Mouse (Mus musculus): ENCODE results near the gene 4933406M09Rik. TPM values are rescaled to one million over a fixed set of nuclear protein-coding genes. Genes with fewer than 3 reads are reported as not detected.

Gene 4933406M09Rik
- polyA plus RNA-seq, 1 experiment from 2014 or later, result not detected

DNA sequence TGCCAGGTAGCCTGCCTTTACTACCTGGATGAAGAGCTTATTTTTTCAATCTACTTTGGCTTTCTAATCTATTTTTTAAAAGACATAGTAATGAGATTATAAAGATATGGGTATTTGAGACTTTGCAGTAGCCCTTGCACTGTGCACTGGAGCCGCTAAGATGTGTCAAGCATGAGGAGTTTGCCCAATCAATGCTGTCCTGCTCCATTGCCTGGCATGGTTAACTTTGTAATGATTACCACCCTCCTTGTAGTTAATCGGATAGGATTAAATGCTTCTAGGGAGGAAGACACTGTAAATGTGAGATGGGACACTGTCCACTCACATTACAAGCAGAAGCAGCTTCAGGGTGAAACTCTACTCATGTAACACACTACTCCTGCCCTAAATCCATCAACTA lies 32.4 kb upstream of the 4933406M09Rik start:
- no peaks in the 10 kb centered on the region for H3K27me3 ChIP-seq (ENCODE audit: low read depth, poor library complexity, severe bottlenecking)
- H3K36me3 ChIP-seq, result peaks cover 94% of the 10 kb centered on the region
- no peaks in the 10 kb centered on the region for H3K9me3 ChIP-seq (replicated peaks)
- H3K27ac ChIP-seq, result no peak overlapping the region
- DNase-seq (ENCODE audit: low spot score), result no peak
- WGBS, result 95% methylated on average over 2 of the region's 2 CpGs
- H3K4me3 ChIP-seq, result no peak overlapping the region
- H3K4me1 ChIP-seq, result no peaks in the 10 kb centered on the region

DNA sequence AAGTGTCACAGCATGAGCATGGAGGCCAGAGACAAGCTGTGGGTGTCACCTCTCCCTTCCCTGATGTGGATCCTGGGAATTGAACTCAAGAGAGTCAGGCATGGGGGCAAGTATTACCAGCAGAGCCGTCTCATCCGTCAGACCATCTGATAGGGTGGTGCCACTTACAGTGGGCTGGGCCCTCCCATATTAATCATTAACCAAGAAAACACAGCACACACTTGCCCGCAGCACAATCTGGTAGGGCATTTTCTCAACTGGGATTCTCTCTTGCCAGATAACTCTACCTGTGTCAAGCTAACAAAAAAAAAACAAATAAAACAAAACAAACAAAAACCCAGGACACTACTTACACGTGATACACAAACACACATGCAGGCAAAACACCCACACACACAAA lies 28.3 kb upstream of the 4933406M09Rik start:
- 88% methylated on average over 4 of the region's 4 CpGs for WGBS
- H3K27me3 ChIP-seq (ENCODE audit: low read depth, poor library complexity, severe bottlenecking), result no peaks in the 10 kb centered on the region
- H3K4me1 ChIP-seq, result peaks cover 9% of the 10 kb centered on the region
- H3K9me3 ChIP-seq (replicated peaks), result no peaks in the 10 kb centered on the region
- no peak overlapping the region for H3K27ac ChIP-seq
- H3K36me3 ChIP-seq, result peaks cover 80% of the 10 kb centered on the region
- no peak overlapping the region for H3K4me3 ChIP-seq
- no peak for DNase-seq (ENCODE audit: low spot score)

DNA sequence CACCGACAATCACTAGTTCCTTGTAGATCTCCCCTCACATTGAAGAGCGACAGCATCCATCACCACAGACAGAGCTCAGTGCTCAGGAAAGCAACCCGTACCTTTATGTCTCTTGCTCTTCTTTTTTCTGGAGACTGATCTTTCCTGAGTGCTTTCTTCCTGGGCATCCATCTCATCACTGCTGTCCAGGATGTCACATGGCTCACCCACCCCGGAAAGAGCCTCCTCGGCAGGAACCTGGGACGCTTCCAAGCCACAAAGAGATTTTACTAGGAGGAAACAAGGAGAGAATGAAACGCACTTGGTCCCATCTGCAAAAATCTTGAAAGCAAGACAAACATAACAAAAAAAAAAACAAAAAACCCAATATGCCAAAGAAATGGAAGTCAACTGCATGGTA lies 25.1 kb upstream of the 4933406M09Rik start:
- Histone ChIP-seq H3K9me3 (replicated peaks) (no peaks in the 10 kb centered on the region), H3K27ac (no peak overlapping the region), H3K4me1 (peaks cover 13% of the 10 kb centered on the region), H3K27me3 (ENCODE audit: low read depth, poor library complexity, severe bottlenecking) (no peaks in the 10 kb centered on the region), H3K36me3 (peaks cover 48% of the 10 kb centered on the region), H3K4me3 (peak overlapping the region; percentile 93)
- no peak for DNase-seq (ENCODE audit: low spot score)
- WGBS, result 86% methylated on average over 7 of the region's 7 CpGs

DNA sequence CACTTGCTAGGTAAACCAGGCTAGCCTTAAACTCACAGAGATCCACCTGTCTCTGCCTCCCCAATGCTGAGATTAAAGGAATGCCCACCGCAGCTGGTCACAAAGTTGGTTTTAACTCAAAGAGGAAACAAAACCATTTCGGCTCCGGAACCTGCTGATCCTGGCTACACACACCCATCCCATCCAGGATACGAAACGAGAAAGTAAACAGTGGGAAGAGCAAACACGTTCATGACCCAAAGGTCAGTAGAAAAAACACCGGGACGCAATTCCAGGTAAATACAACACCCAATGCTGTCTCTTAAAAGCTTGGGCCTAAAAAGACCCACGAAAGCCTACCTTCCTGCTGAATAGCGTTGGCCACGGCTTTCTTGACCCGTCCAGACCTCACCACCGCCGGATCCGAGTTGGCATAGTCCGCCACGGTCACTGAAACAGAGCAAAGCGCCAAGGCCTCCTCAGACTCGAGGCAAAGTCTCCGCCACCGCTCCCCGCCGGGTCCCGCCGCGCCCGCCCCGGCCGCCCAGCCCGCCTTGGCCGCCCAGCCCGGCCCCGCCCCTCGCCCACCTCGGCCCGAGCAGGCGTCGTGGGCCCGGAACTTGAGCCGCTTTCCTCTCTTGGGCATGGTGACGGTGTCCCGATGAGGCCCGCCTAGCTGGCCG lies 24.4 kb upstream of the 4933406M09Rik start:
- Histone ChIP-seq H3K4me1 (peaks cover 13% of the 10 kb centered on the region), H3K36me3 (peaks cover 41% of the 10 kb centered on the region), H3K27me3 (ENCODE audit: low read depth, poor library complexity, severe bottlenecking) (no peaks in the 10 kb centered on the region), H3K9me3 (replicated peaks) (no peaks in the 10 kb centered on the region), H3K27ac (peak overlapping the region; percentile 95), H3K4me3 (peak overlapping the region; percentile 93)
- DNase-seq (ENCODE audit: low spot score), result no peak
- 2% methylated on average over 44 of the region's 44 CpGs for WGBS

DNA sequence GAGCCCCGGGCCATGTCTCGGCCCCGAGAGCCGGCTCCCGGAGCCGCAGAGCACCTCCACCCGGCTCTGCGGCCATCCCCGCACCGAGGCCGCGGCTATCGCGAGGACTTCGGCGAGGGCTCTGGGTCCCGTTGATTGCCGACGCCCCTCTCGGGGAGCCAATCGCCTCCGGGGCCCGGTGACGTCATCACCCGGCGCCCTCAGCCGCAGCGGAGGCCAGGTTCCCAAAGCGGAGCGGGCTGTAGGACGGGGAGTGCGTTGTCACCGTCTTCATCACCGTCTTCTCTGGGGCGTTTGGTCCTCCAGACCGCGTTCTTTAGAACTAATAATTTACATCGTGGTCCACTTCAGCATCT lies 23.9 kb upstream of the 4933406M09Rik start, which contains the start of gene Tmem183a:
TSS of gene Tmem183a (minus strand) at position 123 of the 356 bp plus-strand sequence.
- Histone ChIP-seq H3K9me3 (replicated peaks) (no peaks in the 10 kb centered on the region), H3K4me1 (peaks cover 13% of the 10 kb centered on the region), H3K4me3 (peak within 1 kb of the TSS; percentile 93), H3K27me3 (ENCODE audit: low read depth, poor library complexity, severe bottlenecking) (no peaks in the 10 kb centered on the region), H3K36me3 (peaks cover 37% of the 10 kb centered on the region), H3K27ac (peak within 1 kb of the TSS; percentile 95)
- WGBS, result under 1% methylated on average over 38 of the region's 38 CpGs
- DNase-seq (ENCODE audit: low spot score), result peak; percentile 98

DNA sequence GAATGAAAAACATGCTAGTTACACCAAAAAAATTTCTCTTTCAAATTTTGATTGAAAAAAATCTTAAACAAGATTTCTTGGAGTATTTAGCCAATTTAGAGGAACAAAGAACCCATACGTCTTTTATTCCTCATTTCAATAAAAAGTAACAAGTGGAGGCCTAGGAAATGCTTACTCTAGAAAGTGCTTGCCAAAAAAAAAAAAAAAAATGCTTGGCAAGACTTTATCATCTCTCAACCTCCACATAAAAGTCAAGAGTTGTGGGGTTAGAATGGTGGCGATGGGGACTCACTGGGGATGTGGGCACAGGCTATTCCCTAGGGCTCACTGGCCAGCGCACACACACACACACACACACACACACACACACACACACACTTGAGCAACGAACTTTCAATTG lies 22.5 kb upstream of the 4933406M09Rik start:
- 81% methylated on average over 4 of the region's 4 CpGs for WGBS
- Histone ChIP-seq H3K36me3 (peaks cover 25% of the 10 kb centered on the region), H3K27ac (no peak overlapping the region), H3K4me3 (no peak overlapping the region), H3K9me3 (replicated peaks) (no peaks in the 10 kb centered on the region), H3K4me1 (peaks cover 13% of the 10 kb centered on the region), H3K27me3 (ENCODE audit: low read depth, poor library complexity, severe bottlenecking) (no peaks in the 10 kb centered on the region)
- DNase-seq (ENCODE audit: low spot score), result no peak

DNA sequence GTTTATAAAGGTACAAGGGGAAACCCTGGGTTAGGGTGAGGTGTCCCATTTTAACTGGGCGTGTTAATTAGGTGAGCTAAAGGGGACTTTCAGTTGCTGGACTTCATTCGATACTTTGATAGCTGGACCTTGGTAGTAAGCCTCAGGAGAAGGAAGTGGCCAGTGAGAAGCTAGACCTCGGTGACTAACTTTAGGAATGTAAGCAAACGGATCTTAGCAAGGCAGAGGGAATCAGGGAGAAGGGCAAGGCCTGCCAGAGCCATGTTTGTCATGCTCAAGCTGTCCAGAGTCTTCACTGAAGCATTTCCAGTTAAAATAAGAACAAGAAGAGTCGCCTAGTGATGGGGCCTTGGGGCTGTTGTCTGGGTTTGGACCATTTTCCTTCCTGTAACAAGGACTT lies 20.2 kb upstream of the 4933406M09Rik start:
- Histone ChIP-seq H3K4me1 (peaks cover 13% of the 10 kb centered on the region), H3K9me3 (replicated peaks) (no peaks in the 10 kb centered on the region), H3K4me3 (no peak overlapping the region), H3K36me3 (peaks cover 2% of the 10 kb centered on the region), H3K27ac (no peak overlapping the region), H3K27me3 (ENCODE audit: low read depth, poor library complexity, severe bottlenecking) (no peaks in the 10 kb centered on the region)
- no peak for DNase-seq (ENCODE audit: low spot score)
- 70% methylated on average over 5 of the region's 5 CpGs for WGBS

DNA sequence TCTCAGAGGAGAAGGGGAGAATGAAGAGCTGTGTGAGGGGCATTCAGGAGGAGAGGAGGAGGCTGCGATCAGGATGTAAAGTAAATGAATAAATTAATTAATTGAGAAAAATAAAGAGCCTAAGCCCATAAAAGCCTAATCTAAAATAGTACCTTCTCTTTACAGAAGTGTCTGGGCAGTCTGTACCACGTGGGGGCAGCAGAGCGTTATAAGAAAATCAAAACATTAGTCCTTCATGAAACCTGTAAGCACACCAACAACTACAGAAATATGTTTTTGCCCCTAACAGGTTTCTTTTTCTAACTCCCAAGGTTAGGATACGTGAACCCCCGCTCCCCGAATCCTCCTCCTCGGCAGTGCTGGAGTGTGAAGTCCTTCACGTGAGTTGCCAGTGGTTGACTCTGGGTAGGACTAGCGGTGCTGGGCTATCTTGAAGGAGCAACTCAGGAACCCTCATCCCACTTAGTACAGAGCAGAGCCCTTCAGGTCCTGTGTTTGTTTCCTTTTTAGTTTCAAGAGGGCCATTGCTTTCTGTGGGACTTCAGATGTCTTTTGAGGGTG lies 16.9 kb upstream of the 4933406M09Rik start:
- 56% methylated on average over 9 of the region's 9 CpGs for WGBS
- no peak overlapping the region for H3K27ac ChIP-seq
- no peaks in the 10 kb centered on the region for H3K9me3 ChIP-seq (replicated peaks)
- H3K4me1 ChIP-seq, result no peaks in the 10 kb centered on the region
- peak; percentile 50 for DNase-seq (ENCODE audit: low spot score)
- H3K4me3 ChIP-seq, result no peak overlapping the region
- no peaks in the 10 kb centered on the region for H3K36me3 ChIP-seq
- no peaks in the 10 kb centered on the region for H3K27me3 ChIP-seq (ENCODE audit: low read depth, poor library complexity, severe bottlenecking)

DNA sequence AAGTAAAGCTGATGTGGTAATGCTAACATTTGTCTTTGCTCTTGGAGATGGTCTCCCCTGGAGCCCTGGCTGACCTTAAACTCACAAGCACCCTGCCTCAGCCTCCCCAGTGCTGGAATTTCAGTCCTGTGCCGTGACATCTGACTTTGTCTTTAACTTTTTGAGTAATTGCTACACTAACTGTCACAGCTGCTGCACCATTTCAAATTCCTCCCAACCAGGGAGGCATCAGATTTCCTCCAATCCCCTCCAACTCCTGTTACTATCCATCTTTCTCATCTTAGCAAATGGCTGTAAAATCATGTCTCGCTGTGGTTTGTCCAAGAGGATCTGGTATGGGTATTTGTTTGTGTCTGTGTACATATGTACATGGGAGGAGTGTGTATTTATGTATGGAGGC lies 11.6 kb upstream of the 4933406M09Rik start:
- Histone ChIP-seq H3K4me3 (no peak overlapping the region), H3K4me1 (no peaks in the 10 kb centered on the region), H3K27ac (no peak overlapping the region), H3K9me3 (replicated peaks) (no peaks in the 10 kb centered on the region), H3K27me3 (ENCODE audit: low read depth, poor library complexity, severe bottlenecking) (no peaks in the 10 kb centered on the region), H3K36me3 (no peaks in the 10 kb centered on the region)
- no peak for DNase-seq (ENCODE audit: low spot score)
- 72% methylated on average over 2 of the region's 2 CpGs for WGBS

DNA sequence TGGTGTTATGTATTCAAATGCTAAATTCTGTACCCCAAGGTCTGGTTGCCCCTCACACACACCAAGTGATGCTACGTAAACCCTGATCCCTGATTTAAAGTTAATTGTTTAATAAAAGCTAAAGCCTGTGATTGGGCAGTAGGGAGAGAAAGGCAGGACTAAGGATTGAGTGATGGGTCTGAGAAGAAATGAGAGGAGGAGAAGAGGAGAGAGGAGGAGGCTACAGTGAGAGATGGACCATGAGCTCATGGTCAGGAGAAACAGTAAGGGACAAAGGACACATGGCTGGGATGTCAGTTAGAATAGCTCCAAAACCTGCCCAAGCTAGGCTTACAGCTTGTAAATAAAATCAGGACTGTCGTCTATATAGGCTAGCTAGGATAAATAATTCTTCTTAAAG lies 4.7 kb upstream of the 4933406M09Rik start:
- DNase-seq (ENCODE audit: low spot score), result no peak
- WGBS, result 79% methylated on average over 2 of the region's 2 CpGs
- H3K27ac ChIP-seq, result no peak overlapping the region
- 0 out of 2 replicates have a peak, but pooled peaks cover 6% of the 10 kb centered on the region for H3K27me3 ChIP-seq (ENCODE audit: low read depth, poor library complexity, severe bottlenecking)
- peaks cover 8% of the 10 kb centered on the region for H3K4me1 ChIP-seq
- H3K36me3 ChIP-seq, result no peaks in the 10 kb centered on the region
- no peaks in the 10 kb centered on the region for H3K9me3 ChIP-seq (replicated peaks)
- H3K4me3 ChIP-seq, result no peak overlapping the region

DNA sequence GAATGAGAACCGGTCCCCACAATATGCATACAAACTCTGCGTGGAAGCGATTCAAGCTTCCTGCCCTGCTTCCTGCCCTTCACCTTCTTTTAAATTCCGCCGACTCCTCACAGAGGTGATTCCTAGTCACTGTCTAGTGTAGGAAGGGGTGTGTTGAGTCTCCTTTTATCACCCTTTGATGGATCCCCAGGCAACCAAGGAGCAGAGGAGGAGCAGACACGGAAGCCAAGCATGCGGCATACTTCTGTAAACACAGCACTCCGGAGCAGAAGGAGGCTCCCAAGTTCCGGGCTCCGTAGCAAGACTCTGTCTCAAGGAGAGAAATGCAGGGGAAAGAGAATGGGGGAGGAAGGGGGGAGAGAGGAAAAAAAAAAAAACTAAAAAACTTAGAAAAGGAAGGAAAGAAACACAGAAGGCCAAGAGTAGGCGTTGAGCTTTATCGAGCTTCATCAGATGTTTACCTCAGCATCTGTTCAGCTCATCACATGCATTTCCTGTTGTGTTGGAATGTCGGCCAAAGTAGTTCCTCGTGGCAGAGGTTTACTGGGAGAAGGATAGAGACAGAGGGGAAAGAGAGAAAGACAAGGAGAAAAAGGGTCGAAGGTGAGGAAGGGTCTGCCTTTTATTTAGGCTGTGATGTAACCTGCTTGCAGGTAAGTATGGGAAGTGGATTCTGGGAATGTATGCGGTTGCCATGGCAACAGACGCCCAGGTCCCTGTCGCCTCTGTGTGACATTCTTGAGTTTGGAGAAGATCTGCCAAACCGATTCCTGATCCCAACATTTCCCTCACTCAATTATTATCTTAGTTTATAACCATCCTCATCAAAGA lies 3.7 kb upstream of the 4933406M09Rik start:
- no peak for DNase-seq (ENCODE audit: low spot score)
- Histone ChIP-seq H3K27ac (peak overlapping the region; percentile 56; the same call in 1 of the 2 replicates), H3K9me3 (replicated peaks) (no peaks in the 10 kb centered on the region), H3K4me1 (peaks cover 8% of the 10 kb centered on the region), H3K27me3 (ENCODE audit: low read depth, poor library complexity, severe bottlenecking) (0 out of 2 replicates have a peak, but pooled peaks cover 6% of the 10 kb centered on the region), H3K36me3 (no peaks in the 10 kb centered on the region), H3K4me3 (peak overlapping the region; percentile 43)
- 5% methylated on average over 19 of the region's 19 CpGs for WGBS

DNA sequence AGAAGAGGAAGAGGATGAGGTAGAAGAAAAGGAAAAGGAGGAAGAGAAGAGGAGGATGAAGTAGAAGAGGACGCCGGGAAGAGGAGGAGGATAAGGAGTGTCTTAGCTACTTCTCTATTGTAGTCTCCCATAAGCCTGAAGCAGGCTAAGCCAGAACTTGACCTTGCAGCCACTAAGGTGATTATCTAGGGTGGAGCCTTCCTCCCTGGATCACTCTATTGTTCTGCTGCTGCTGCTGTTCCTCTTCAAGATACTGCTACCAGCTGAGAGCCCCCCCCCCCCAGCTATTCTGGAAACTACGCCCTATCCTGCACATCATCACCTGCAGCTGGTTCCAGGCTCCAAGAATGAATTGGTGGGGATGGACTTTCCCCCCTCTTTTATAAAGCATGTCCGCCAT lies 1.2 kb upstream of the 4933406M09Rik start:
- no peaks in the 10 kb centered on the region for H3K9me3 ChIP-seq (replicated peaks)
- peaks cover 8% of the 10 kb centered on the region for H3K4me1 ChIP-seq
- no peak overlapping the region for H3K4me3 ChIP-seq
- DNase-seq (ENCODE audit: low spot score), result no peak
- no peaks in the 10 kb centered on the region for H3K36me3 ChIP-seq
- no peak overlapping the region for H3K27ac ChIP-seq
- H3K27me3 ChIP-seq (ENCODE audit: low read depth, poor library complexity, severe bottlenecking), result 0 out of 2 replicates have a peak, but pooled peaks cover 6% of the 10 kb centered on the region
- 87% methylated on average over 4 of the region's 4 CpGs for WGBS

DNA sequence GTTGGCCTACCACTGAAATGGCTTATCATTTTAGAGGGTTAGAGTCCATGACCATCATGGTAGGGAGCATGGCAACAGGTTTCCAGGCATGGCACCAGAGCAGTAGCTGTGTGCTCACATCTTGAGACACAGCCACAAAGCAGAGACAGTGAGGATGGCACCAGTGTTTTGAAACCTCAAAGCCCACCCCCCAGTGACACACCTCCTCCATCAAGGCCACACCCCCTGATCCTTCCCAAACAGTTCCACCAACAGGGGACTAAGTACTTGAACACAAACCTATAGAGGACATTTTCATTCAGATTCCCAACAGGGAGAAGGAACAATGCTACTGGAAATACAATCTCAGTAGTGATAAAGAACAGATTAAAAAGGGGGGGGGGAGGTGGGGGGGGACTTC lies 564 bp upstream of the 4933406M09Rik start:
- Histone ChIP-seq H3K27ac (no peak overlapping the region), H3K27me3 (ENCODE audit: low read depth, poor library complexity, severe bottlenecking) (0 out of 2 replicates have a peak, but pooled peaks cover 6% of the 10 kb centered on the region), H3K9me3 (replicated peaks) (no peaks in the 10 kb centered on the region), H3K4me3 (no peak overlapping the region), H3K4me1 (peaks cover 8% of the 10 kb centered on the region), H3K36me3 (no peaks in the 10 kb centered on the region)
- no peak for DNase-seq (ENCODE audit: low spot score)
